Mouse (Mus musculus): ENCODE results near the gene Lyl1.
A peak's percentile ranks its signal among the peaks of the same experiment; 100 is the strongest.

Gene Lyl1

DNA sequence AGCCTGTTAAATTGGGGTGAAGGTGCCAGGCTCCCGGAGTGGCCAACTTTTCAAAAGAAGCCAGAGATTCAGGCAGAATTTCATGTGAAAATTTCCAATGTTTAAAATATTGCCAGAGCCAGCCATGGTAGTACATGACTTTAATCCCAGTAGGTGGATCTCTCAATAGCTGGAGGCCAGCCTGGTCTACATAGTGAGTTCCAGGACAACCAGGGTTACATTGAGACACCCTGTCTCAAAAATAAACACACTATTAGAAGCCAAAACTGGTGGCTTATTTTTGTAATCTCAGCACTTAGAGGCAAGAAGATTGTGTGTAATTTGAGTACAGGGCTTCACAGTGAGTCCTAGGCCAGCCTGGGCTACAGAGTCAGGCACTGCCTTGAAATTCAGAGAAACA, 8.7 kb downstream of the Lyl1 start:
- Histone ChIP-seq H3K36me3 (ENCODE audit: insufficient read depth, low read length) (no peaks in the 10 kb centered on the region), H3K4me1 (replicated peaks; ENCODE audit: low read depth, low read length) (peaks cover 72% of the 10 kb centered on the region), H3K4me3 (replicated peaks; ENCODE audit: low read length) (no peak overlapping the region), H3K27me3 (ENCODE audit: insufficient read depth, low read length) (peaks cover 76% of the 10 kb centered on the region), H3K9me3 (ENCODE audit: low read length) (no peaks in the 10 kb centered on the region)
- no peak for TF ChIP-seq CTCF (conservative IDR thresholded peaks at IDR 0.05; ENCODE audit: low read length)
- TF ChIP-seq POU5F1 (IDR thresholded peaks at IDR 0.05; ENCODE audit: borderline replicate concordance, low read length) = no peak
- no peak for TF ChIP-seq NANOG (IDR thresholded peaks at IDR 0.05; ENCODE audit: borderline replicate concordance, low read length)

DNA sequence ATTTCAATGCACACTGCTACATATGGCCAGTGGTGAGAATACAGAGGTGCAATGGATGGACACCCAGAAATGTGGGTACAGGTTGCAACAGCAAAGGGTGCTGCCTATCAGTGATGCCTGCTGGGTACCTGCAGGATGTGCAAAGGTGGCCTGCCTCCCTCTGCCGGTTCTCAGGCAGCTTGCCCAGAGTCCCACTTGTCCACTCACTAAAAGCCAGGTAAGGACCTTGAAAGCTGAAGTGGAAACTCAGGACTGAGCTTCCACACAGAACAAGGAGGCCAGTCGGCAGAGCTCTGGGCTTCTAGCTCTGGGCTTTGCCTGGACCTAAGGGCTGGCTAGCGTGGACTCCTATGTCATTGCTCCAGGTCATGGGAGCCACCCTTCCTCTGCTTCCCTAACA, 10.1 kb downstream of the Lyl1 start:
- Histone ChIP-seq H3K27me3 (ENCODE audit: insufficient read depth, low read length) (peaks cover 74% of the 10 kb centered on the region), H3K4me3 (replicated peaks; ENCODE audit: low read length) (no peak overlapping the region), H3K36me3 (ENCODE audit: insufficient read depth, low read length) (no peaks in the 10 kb centered on the region), H3K4me1 (replicated peaks; ENCODE audit: low read depth, low read length) (peaks cover 72% of the 10 kb centered on the region), H3K9me3 (ENCODE audit: low read length) (no peaks in the 10 kb centered on the region)
- TF ChIP-seq NANOG (IDR thresholded peaks at IDR 0.05; ENCODE audit: borderline replicate concordance, low read length) (no peak), POU5F1 (IDR thresholded peaks at IDR 0.05; ENCODE audit: borderline replicate concordance, low read length) (no peak), CTCF (conservative IDR thresholded peaks at IDR 0.05; ENCODE audit: low read length) (no peak)

DNA sequence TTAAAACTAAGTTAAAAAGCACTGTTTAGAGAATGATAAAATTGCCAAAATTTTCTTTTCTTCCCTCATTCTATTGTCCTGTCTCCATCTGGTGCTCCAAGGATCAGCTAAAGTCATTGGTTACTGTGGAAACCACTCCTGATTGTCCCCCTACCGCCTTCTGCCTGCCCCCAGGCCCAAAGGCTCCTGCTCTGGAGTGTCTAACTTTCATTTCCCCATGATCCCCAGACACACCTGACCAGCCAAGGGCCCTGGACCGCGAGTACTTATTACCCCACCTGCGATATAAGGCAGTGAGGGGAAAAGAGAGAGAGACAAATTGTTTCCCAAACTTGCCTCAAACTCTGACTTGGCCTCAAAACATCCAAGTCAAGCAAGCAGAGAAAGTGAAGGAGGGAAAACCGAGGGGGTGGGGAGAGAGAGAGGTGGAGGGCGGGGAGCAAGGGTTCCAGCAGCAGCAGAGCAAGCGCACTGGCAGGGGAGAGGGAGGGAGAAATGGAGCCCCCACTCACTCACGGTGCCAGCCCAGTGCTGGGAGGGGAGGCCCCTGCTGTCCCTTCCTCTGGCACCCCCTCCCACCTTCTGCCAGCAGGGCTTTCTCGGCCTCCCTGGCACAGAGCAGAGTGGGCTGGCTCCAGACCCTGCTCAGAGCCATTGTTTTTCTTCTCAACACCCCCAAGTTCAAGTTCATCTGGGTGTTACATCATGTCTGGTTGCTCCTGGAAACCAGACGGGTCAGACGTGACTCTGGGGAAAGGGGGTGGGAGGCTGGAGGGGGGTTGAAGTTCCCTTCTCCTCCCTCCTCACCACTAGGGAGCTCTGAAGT, 10.9 kb downstream of the Lyl1 start:
- no peaks in the 10 kb centered on the region for H3K36me3 ChIP-seq (ENCODE audit: insufficient read depth, low read length)
- H3K9me3 ChIP-seq (ENCODE audit: low read length) = no peaks in the 10 kb centered on the region
- H3K27me3 ChIP-seq (ENCODE audit: insufficient read depth, low read length) = peaks cover 73% of the 10 kb centered on the region
- no peak overlapping the region for H3K4me3 ChIP-seq (replicated peaks; ENCODE audit: low read length)
- peaks cover 65% of the 10 kb centered on the region for H3K4me1 ChIP-seq (replicated peaks; ENCODE audit: low read depth, low read length)
- no peak for TF ChIP-seq POU5F1 (IDR thresholded peaks at IDR 0.05; ENCODE audit: borderline replicate concordance, low read length)
- no peak for TF ChIP-seq NANOG (IDR thresholded peaks at IDR 0.05; ENCODE audit: borderline replicate concordance, low read length)
- TF ChIP-seq CTCF (conservative IDR thresholded peaks at IDR 0.05; ENCODE audit: low read length) = no peak

DNA sequence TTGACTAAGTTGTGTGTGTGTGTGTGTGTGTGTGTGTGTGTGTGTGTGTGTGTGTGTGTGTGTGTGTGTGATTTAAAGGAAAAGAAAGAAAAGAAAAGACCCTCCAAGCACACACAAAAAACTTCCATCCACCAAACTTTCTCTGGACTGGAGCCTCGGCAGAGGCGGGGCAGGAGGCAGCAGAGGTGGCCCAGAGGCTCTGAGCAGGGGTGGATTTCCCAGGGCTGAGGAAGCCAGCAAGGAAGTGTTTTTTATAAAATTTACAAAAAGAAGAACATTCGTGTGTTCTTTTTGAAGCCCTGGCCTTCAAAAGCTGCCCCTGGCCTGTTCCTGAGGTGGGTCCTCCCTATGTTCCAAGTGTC, 11.5 kb downstream of the Lyl1 start:
- TF ChIP-seq POU5F1 (IDR thresholded peaks at IDR 0.05; ENCODE audit: borderline replicate concordance, low read length) = no peak
- TF ChIP-seq CTCF (conservative IDR thresholded peaks at IDR 0.05; ENCODE audit: low read length) = no peak
- no peak for TF ChIP-seq NANOG (IDR thresholded peaks at IDR 0.05; ENCODE audit: borderline replicate concordance, low read length)
- Histone ChIP-seq H3K27me3 (ENCODE audit: insufficient read depth, low read length) (peaks cover 73% of the 10 kb centered on the region), H3K9me3 (ENCODE audit: low read length) (no peaks in the 10 kb centered on the region), H3K36me3 (ENCODE audit: insufficient read depth, low read length) (no peaks in the 10 kb centered on the region), H3K4me3 (replicated peaks; ENCODE audit: low read length) (no peak overlapping the region), H3K4me1 (replicated peaks; ENCODE audit: low read depth, low read length) (peaks cover 59% of the 10 kb centered on the region)

DNA sequence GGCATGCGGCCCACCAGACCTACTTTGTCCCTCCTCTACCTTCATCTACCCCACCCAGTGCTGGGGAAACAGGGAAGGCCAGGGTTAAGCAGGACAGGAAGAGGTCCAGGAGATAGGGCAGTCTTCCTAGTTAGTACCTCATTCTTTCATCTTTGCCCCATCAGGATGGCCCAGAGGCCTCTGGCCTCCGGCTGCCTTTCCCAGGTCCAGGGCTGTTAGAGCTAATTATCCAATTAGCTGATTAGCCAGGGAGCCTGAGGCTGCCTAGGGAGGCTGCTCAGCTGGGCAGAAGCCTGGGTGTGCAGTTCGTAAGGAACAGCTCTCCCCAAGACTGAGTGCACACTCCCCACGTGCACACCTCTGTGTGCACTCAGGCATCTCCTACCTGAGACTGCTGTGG, 12.1 kb downstream of the Lyl1 start:
- Histone ChIP-seq H3K27me3 (ENCODE audit: insufficient read depth, low read length) (peaks cover 73% of the 10 kb centered on the region), H3K4me3 (replicated peaks; ENCODE audit: low read length) (no peak overlapping the region), H3K36me3 (ENCODE audit: insufficient read depth, low read length) (no peaks in the 10 kb centered on the region), H3K4me1 (replicated peaks; ENCODE audit: low read depth, low read length) (peaks cover 53% of the 10 kb centered on the region), H3K9me3 (ENCODE audit: low read length) (no peaks in the 10 kb centered on the region)
- no peak for TF ChIP-seq POU5F1 (IDR thresholded peaks at IDR 0.05; ENCODE audit: borderline replicate concordance, low read length)
- TF ChIP-seq NANOG (IDR thresholded peaks at IDR 0.05; ENCODE audit: borderline replicate concordance, low read length) = no peak
- no peak for TF ChIP-seq CTCF (conservative IDR thresholded peaks at IDR 0.05; ENCODE audit: low read length)

DNA sequence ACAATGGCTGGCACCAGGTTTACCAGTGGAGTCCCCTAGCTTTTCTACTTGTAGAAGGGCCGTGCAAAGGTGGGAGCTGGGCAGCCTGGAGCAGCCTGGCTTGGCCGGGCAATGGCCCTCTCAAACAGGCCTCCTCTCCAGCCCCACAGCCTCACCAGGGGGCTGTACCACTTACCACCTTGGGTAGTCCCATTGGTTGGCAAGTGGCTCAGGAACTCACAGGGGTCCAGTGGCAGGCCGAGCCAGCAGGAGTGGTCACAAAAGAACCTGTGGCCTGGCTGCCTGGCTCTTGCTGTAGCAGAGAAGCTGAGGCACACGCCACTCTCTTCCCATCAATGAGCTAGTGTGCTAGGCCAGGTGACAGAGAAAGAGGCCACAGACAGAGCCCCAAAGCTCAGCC, 12.9 kb downstream of the Lyl1 start:
- peaks cover 75% of the 10 kb centered on the region for H3K27me3 ChIP-seq (ENCODE audit: insufficient read depth, low read length)
- TF ChIP-seq POU5F1 (IDR thresholded peaks at IDR 0.05; ENCODE audit: borderline replicate concordance, low read length) = no peak
- no peak for TF ChIP-seq NANOG (IDR thresholded peaks at IDR 0.05; ENCODE audit: borderline replicate concordance, low read length)
- no peak for TF ChIP-seq CTCF (conservative IDR thresholded peaks at IDR 0.05; ENCODE audit: low read length)
- H3K4me3 ChIP-seq (replicated peaks; ENCODE audit: low read length) = no peak overlapping the region
- H3K4me1 ChIP-seq (replicated peaks; ENCODE audit: low read depth, low read length) = peaks cover 46% of the 10 kb centered on the region
- H3K36me3 ChIP-seq (ENCODE audit: insufficient read depth, low read length) = no peaks in the 10 kb centered on the region
- no peaks in the 10 kb centered on the region for H3K9me3 ChIP-seq (ENCODE audit: low read length)

DNA sequence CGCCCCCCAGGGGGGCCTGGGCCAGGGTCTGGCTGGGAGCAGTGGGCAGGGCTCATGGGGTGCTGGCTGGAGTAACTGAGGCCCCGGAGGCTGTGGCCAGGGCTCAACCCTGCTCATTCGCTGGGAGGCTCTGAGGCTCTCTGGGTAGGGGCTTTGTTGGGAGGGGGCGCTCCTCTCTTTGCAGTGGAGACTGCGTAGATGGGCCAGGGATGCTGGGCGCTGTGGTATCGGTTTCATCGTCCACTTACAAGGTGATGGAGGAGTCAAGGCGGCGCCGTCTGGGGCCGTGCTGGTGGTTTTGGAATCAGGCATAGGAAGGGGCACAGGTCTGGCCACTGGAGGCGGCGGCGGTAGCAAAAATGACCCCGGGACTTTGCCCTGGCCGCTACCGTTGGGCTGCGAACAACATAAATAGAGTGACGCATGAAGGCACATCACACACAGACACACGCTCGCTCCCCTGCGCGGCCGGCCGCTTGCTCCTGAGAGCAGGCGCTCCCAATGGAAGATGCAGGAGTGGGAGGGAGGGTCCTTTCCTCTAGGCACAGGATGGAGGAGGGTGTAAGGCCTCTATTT, 14.7 kb downstream of the Lyl1 start:
- Histone ChIP-seq H3K27me3 (ENCODE audit: insufficient read depth, low read length) (peaks cover 92% of the 10 kb centered on the region), H3K36me3 (ENCODE audit: insufficient read depth, low read length) (no peaks in the 10 kb centered on the region), H3K4me3 (replicated peaks; ENCODE audit: low read length) (peak overlapping the region; percentile 61), H3K9me3 (ENCODE audit: low read length) (no peaks in the 10 kb centered on the region), H3K4me1 (replicated peaks; ENCODE audit: low read depth, low read length) (peaks cover 44% of the 10 kb centered on the region)
- no peak for TF ChIP-seq CTCF (conservative IDR thresholded peaks at IDR 0.05; ENCODE audit: low read length)
- no peak for TF ChIP-seq POU5F1 (IDR thresholded peaks at IDR 0.05; ENCODE audit: borderline replicate concordance, low read length)
- TF ChIP-seq NANOG (IDR thresholded peaks at IDR 0.05; ENCODE audit: borderline replicate concordance, low read length) = no peak

DNA sequence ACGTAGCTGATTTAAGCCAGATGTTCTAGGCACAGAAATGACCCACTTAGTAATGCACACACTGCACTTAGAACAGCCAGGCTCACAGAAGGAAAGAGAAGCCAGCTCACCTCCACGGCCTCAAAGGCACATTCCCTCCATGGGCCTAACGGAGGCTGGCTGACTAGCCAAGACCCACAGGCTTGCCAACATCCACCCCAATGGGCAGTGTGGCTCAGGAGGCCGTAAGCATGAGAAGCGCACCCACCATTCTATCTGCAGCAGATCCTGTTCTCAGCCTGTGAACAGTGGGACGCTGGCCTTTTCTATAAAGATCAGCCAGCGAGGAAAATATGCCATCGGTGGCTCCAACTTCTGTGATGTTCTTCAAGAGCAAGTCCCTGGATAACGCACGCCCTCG, 15.5 kb downstream of the Lyl1 start:
- TF ChIP-seq POU5F1 (IDR thresholded peaks at IDR 0.05; ENCODE audit: borderline replicate concordance, low read length) = no peak
- no peak for TF ChIP-seq NANOG (IDR thresholded peaks at IDR 0.05; ENCODE audit: borderline replicate concordance, low read length)
- no peak for TF ChIP-seq CTCF (conservative IDR thresholded peaks at IDR 0.05; ENCODE audit: low read length)
- H3K9me3 ChIP-seq (ENCODE audit: low read length) = no peaks in the 10 kb centered on the region

More for the DNA sequence above, 15.5 kb downstream of the Lyl1 start:
- Histone ChIP-seq H3K4me1 (replicated peaks; ENCODE audit: low read depth, low read length) (peaks cover 45% of the 10 kb centered on the region), H3K36me3 (ENCODE audit: insufficient read depth, low read length) (no peaks in the 10 kb centered on the region), H3K4me3 (replicated peaks; ENCODE audit: low read length) (no peak overlapping the region), H3K27me3 (ENCODE audit: insufficient read depth, low read length) (peaks cover 93% of the 10 kb centered on the region)

All from E14TG2a.4 (cell line).